Mouse (Mus musculus) bone marrow, adult 2 months (tissue): ENCODE measurements around the gene Btnl2.

Experiments
- CTCF ChIP-seq: fragments of 200-500 bp; IDR thresholded peaks from 2 replicates; pipeline ENCODE4 v1.5.1; 2011; ENCODE audit warnings: low read length, control low read depth; ENCODE audit not compliant: control insufficient read depth, insufficient read depth
- POLR2A ChIP-seq: fragments of 200-500 bp; IDR thresholded peaks from 2 replicates; pipeline ENCODE4 v1.6.1; 2011; ENCODE audit warnings: low read depth, mild to moderate bottlenecking, control low read depth, low read length, borderline replicate concordance; ENCODE audit not compliant: control insufficient read depth

DNA sequence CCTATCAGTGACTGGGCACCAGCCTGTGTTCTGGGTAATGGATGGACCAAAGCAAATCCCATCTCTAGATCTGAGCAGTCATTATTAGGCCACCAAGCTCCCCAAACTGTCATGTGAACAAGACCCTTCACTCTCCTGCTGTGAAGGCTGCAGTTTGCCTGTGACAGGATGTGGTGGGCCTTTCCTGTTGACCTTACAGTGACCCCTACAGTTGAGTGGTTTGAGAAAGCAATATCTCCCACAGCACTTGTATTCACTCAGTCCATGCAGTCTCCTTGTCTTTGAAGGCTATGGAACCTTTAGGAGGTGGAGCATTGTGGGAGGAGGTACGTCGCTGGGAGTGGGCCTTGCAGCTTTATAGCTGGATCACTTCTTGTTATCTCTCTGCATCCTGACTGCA is 24.8 kb upstream of the Btnl2 start:
- TF ChIP-seq CTCF: no peak
- TF ChIP-seq POLR2A: no peak
